Mouse (Mus musculus): Measurements from ENCODE around the gene Sept10. TPM values are rescaled to one million over a fixed set of nuclear protein-coding genes. Genes with fewer than 3 reads are reported as not detected.

The Sept10 gene
- polyA plus RNA-seq, 2 experiments, result 40.1 to 48.8 TPM

GRCm38 (mm10) chr10:59256533-59256932 lies 34.9 kb upstream of the Sept10 start:
- DNase-seq (ENCODE audit: low spot score) (no peak), ATAC-seq (ENCODE audit: low FRiP score, low read depth) (no peak)
- H3K9me3 ChIP-seq (ENCODE audit: control insufficient read depth, low read length), result no peaks in the 10 kb centered on the region
- no peak overlapping the region for H3K4me3 ChIP-seq (replicated peaks; ENCODE audit: low read length)
- 90% methylated on average over 2 of the region's 2 CpGs for WGBS
- no peaks in the 10 kb centered on the region for H3K27me3 ChIP-seq (ENCODE audit: control insufficient read depth, insufficient read depth, low read length)
- H3K9ac ChIP-seq (ENCODE audit: low read depth, low read length, severe bottlenecking), result no peak overlapping the region
- H3K4me1 ChIP-seq (ENCODE audit: control insufficient read depth, insufficient read depth, low read length), result peaks cover 14% of the 10 kb centered on the region; the same call in 1 of the 2 replicates
- H3K27ac ChIP-seq (replicated peaks; ENCODE audit: low read depth, low read length), result no peak overlapping the region
- H3K4me2 ChIP-seq (replicated peaks; ENCODE audit: low read depth, low read length, severe bottlenecking), result no peak overlapping the region
- no peaks in the 10 kb centered on the region for H3K36me3 ChIP-seq (ENCODE audit: control insufficient read depth, insufficient read depth, low read length)
- TF ChIP-seq POLR2A (IDR thresholded peaks at IDR 0.05; ENCODE audit: borderline replicate concordance, extremely low read depth, insufficient read depth, insufficient read length), result no peak

GRCm38 (mm10) chr10:59253541-59254079 lies 32.0 kb upstream of the Sept10 start:
- TF ChIP-seq POLR2A (IDR thresholded peaks at IDR 0.05; ENCODE audit: borderline replicate concordance, extremely low read depth, insufficient read depth, insufficient read length), result no peak
- ATAC-seq (ENCODE audit: low FRiP score, low read depth) (no peak), DNase-seq (ENCODE audit: low spot score) (no peak)
- WGBS, result 58% methylated on average over 8 of the region's 8 CpGs
- H3K36me3 ChIP-seq (ENCODE audit: control insufficient read depth, insufficient read depth, low read length), result no peaks in the 10 kb centered on the region
- H3K27me3 ChIP-seq (ENCODE audit: control insufficient read depth, insufficient read depth, low read length), result no peaks in the 10 kb centered on the region
- no peak overlapping the region for H3K4me3 ChIP-seq (replicated peaks; ENCODE audit: low read length)
- no peak overlapping the region for H3K4me2 ChIP-seq (replicated peaks; ENCODE audit: low read depth, low read length, severe bottlenecking)
- H3K9ac ChIP-seq (ENCODE audit: low read depth, low read length, severe bottlenecking), result no peak overlapping the region
- peaks cover 4% of the 10 kb centered on the region; the same call in 1 of the 2 replicates for H3K9me3 ChIP-seq (ENCODE audit: control insufficient read depth, low read length)
- H3K27ac ChIP-seq (replicated peaks; ENCODE audit: low read depth, low read length), result no peak overlapping the region
- H3K4me1 ChIP-seq (ENCODE audit: control insufficient read depth, insufficient read depth, low read length), result peaks cover 6% of the 10 kb centered on the region; the same call in 1 of the 2 replicates

- H3K4me3 ChIP-seq (replicated peaks; ENCODE audit: low read length), result no peak overlapping the region
- TF ChIP-seq POLR2A (IDR thresholded peaks at IDR 0.05; ENCODE audit: borderline replicate concordance, extremely low read depth, insufficient read depth, insufficient read length), result no peak
- H3K9me3 ChIP-seq (ENCODE audit: control insufficient read depth, low read length), result peaks cover 4% of the 10 kb centered on the region; the same call in 1 of the 2 replicates
- H3K27ac ChIP-seq (replicated peaks; ENCODE audit: low read depth, low read length), result no peak overlapping the region
- no peaks in the 10 kb centered on the region for H3K27me3 ChIP-seq (ENCODE audit: control insufficient read depth, insufficient read depth, low read length)
- peak; percentile 13 for DNase-seq (ENCODE audit: low spot score)
- ATAC-seq (ENCODE audit: low FRiP score, low read depth), result no peak
- H3K4me2 ChIP-seq (replicated peaks; ENCODE audit: low read depth, low read length, severe bottlenecking), result no peak overlapping the region
- H3K9ac ChIP-seq (ENCODE audit: low read depth, low read length, severe bottlenecking), result no peak overlapping the region
- H3K4me1 ChIP-seq (ENCODE audit: control insufficient read depth, insufficient read depth, low read length), result peaks cover 6% of the 10 kb centered on the region; the same call in 1 of the 2 replicates
- WGBS, result 39% methylated on average over 8 of the region's 8 CpGs
- H3K36me3 ChIP-seq (ENCODE audit: control insufficient read depth, insufficient read depth, low read length), result no peaks in the 10 kb centered on the region
These were observed 30.7 kb upstream of the Sept10 start for GRCm38 (mm10) chr10:59252396-59252795.

GRCm38 (mm10) chr10:59251980-59252379 lies 30.3 kb upstream of the Sept10 start:
- Histone ChIP-seq H3K36me3 (ENCODE audit: control insufficient read depth, insufficient read depth, low read length) (no peaks in the 10 kb centered on the region), H3K9ac (ENCODE audit: low read depth, low read length, severe bottlenecking) (no peak overlapping the region), H3K4me2 (replicated peaks; ENCODE audit: low read depth, low read length, severe bottlenecking) (no peak overlapping the region), H3K4me3 (replicated peaks; ENCODE audit: low read length) (no peak overlapping the region), H3K27ac (replicated peaks; ENCODE audit: low read depth, low read length) (no peak overlapping the region), H3K9me3 (ENCODE audit: control insufficient read depth, low read length) (peaks cover 4% of the 10 kb centered on the region; the same call in 1 of the 2 replicates), H3K4me1 (ENCODE audit: control insufficient read depth, insufficient read depth, low read length) (peaks cover 6% of the 10 kb centered on the region; the same call in 1 of the 2 replicates), H3K27me3 (ENCODE audit: control insufficient read depth, insufficient read depth, low read length) (no peaks in the 10 kb centered on the region)
- DNase-seq (ENCODE audit: low spot score) (no peak), ATAC-seq (ENCODE audit: low FRiP score, low read depth) (no peak)
- WGBS, result 75% methylated on average over 2 of the region's 2 CpGs
- TF ChIP-seq POLR2A (IDR thresholded peaks at IDR 0.05; ENCODE audit: borderline replicate concordance, extremely low read depth, insufficient read depth, insufficient read length), result no peak

GRCm38 (mm10) chr10:59250679-59251078 lies 29.0 kb upstream of the Sept10 start:
- Histone ChIP-seq H3K4me1 (ENCODE audit: control insufficient read depth, insufficient read depth, low read length) (peaks cover 6% of the 10 kb centered on the region; the same call in 1 of the 2 replicates), H3K9me3 (ENCODE audit: control insufficient read depth, low read length) (peaks cover 4% of the 10 kb centered on the region; the same call in 1 of the 2 replicates), H3K4me3 (replicated peaks; ENCODE audit: low read length) (no peak overlapping the region), H3K4me2 (replicated peaks; ENCODE audit: low read depth, low read length, severe bottlenecking) (no peak overlapping the region), H3K36me3 (ENCODE audit: control insufficient read depth, insufficient read depth, low read length) (no peaks in the 10 kb centered on the region), H3K27me3 (ENCODE audit: control insufficient read depth, insufficient read depth, low read length) (no peaks in the 10 kb centered on the region), H3K27ac (replicated peaks; ENCODE audit: low read depth, low read length) (no peak overlapping the region), H3K9ac (ENCODE audit: low read depth, low read length, severe bottlenecking) (no peak overlapping the region)
- no peak for TF ChIP-seq POLR2A (IDR thresholded peaks at IDR 0.05; ENCODE audit: borderline replicate concordance, extremely low read depth, insufficient read depth, insufficient read length)
- 79% methylated on average over 2 of the region's 2 CpGs for WGBS
- DNase-seq (ENCODE audit: low spot score), result no peak
- ATAC-seq (ENCODE audit: low FRiP score, low read depth), result no peak
